Mouse (Mus musculus) spleen, adult 2 months (tissue): ENCODE results near the gene Plekhg6.

Source experiments
- CTCF ChIP-seq: fragments of 200-500 bp; IDR thresholded peaks from 2 replicates; pipeline ENCODE4 v1.5.1; 2011; ENCODE audit warnings: mild to moderate bottlenecking, inconsistent platforms; ENCODE audit not compliant: insufficient read depth, insufficient read length, insufficient replicate concordance; ENCODE audit errors: extremely low read depth
- POLR2A ChIP-seq: fragments of 200-500 bp; IDR thresholded peaks from 2 replicates; pipeline ENCODE4 v1.6.1; 2011; ENCODE audit warnings: low read depth, low read length, inconsistent platforms

- no peak for TF ChIP-seq CTCF
- TF ChIP-seq POLR2A = no peak
These were observed 66.4 kb downstream of the Plekhg6 start for GRCm38 (mm10) chr6:125314231-125314563.
